Mouse (Mus musculus) olfactory bulb, adult 2 months (tissue): ENCODE data around the gene Tmem107. TPM values are rescaled to one million over a fixed set of nuclear protein-coding genes. Genes with fewer than 3 reads are reported as not detected.
A peak's percentile ranks its signal among the peaks of the same experiment; 100 is the strongest.

Source experiments
- H3K27ac ChIP-seq: fragments of 200-500 bp; 2 replicates; pipeline ENCODE4 v1.5.1; 2012; ENCODE audit warnings: low read depth, low read length; ENCODE audit not compliant: insufficient read depth
- H3K4me1 ChIP-seq: fragments of 200-500 bp; 2 replicates; pipeline ENCODE4 v1.6.1; 2012; ENCODE audit warnings: low read length; ENCODE audit not compliant: control insufficient read depth, insufficient read depth
- H3K4me3 ChIP-seq: fragments of 200-500 bp; 2 replicates; pipeline ENCODE4 v1.5.1; 2012; ENCODE audit warnings: mild to moderate bottlenecking, low read depth, low read length, moderate library complexity; ENCODE audit not compliant: insufficient read depth
- CTCF ChIP-seq: fragments of 200-500 bp; IDR thresholded peaks from 2 replicates; pipeline ENCODE4 v1.5.1; 2012; ENCODE audit warnings: low read depth, mild to moderate bottlenecking, low read length, moderate library complexity; ENCODE audit not compliant: insufficient read depth
- POLR2A ChIP-seq: fragments of 200-500 bp; IDR thresholded peaks from 2 replicates; pipeline ENCODE4 v1.6.1; 2012; ENCODE audit warnings: mild to moderate bottlenecking, low read depth, low read length, moderate library complexity; ENCODE audit not compliant: insufficient read depth
- WGBS: fragments of 180-500 bp; shearing (Covaris S2); methylation state at CpG from one replicate; pipeline ENCODE4 v1.1.7; 2018; 5-methylcytosine and 5-hydroxymethylcytosine counted together
- polyA plus RNA-seq: library from polyadenylated mRNA; stranded (reverse); fragments of >200 nt; gene quantifications from 2 replicates; pipeline ENCODE4 v1.2.4, GENCODE M21; 2012; ENCODE audit warnings: low replicate concordance; ENCODE audit not compliant: missing spikeins, insufficient read depth, insufficient read length

Gene Tmem107
- polyA plus RNA-seq, 1 experiment = not detected

DNA sequence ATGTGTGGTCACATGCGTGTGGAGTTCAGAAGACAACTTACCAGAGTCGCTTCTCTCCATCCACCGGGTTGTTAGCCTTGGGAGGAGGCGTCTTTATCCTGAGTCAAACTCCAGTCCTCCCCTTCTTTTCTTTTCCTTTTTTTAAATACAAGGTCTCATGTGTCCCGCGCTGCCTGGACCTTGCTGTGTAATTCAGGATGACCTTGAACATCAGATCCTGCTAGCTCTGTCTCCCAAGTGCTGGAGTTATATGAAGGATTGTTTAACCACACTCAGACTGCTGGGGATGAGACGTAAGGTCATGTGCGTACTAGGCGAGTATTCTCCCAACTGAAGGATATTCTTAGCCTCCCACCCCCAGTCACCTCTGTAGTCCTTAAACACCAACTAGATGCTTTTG lies 6.7 kb downstream of the Tmem107 start:
- Histone ChIP-seq H3K4me1 (peaks cover 12% of the 10 kb centered on the region), H3K4me3 (no peak overlapping the region), H3K27ac (peak overlapping the region; percentile 29; the same call in 1 of the 2 replicates)
- TF ChIP-seq CTCF = no peak
- no peak for TF ChIP-seq POLR2A
- 66% methylated on average over 9 of the region's 9 CpGs for WGBS

DNA sequence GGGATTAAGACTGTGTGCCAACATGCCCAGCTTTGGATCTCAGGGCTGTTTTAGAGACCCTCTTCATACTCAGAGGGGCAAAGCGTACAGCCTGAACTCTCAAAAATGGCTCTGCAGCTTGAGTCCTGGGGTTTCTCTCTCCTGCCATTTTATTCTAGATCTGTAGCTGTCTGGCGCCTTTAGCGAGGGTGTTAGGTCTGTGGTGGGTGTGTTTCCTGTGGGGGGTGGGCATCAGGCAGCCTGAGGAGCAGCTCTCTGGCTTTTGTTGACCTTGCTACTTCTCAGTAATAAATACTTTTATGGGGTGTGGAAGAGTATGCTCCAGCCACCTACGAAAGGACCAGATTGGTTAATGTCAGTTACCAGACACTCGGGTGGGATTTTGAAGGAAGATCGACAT lies 7.4 kb downstream of the Tmem107 start:
- Histone ChIP-seq H3K4me1 (peaks cover 8% of the 10 kb centered on the region), H3K27ac (no peak overlapping the region), H3K4me3 (no peak overlapping the region)
- WGBS = 85% methylated on average over 6 of the region's 6 CpGs
- no peak for TF ChIP-seq POLR2A
- no peak for TF ChIP-seq CTCF

GRCm38 (mm10) chr11:69078805-69079438 lies 8.3 kb downstream of the Tmem107 start:
- Histone ChIP-seq H3K27ac (no peak overlapping the region), H3K4me3 (no peak overlapping the region), H3K4me1 (peaks cover 8% of the 10 kb centered on the region)
- 58% methylated on average over 5 of the region's 5 CpGs for WGBS
- TF ChIP-seq CTCF (no peak), POLR2A (no peak)

- H3K27ac ChIP-seq = no peak overlapping the region
- H3K4me3 ChIP-seq = no peak overlapping the region
- WGBS = 81% methylated on average over 15 of the region's 15 CpGs
- 0 out of 2 replicates have a peak, but pooled peaks cover 2% of the 10 kb centered on the region for H3K4me1 ChIP-seq
- TF ChIP-seq POLR2A (no peak), CTCF (no peak)
Measured at GRCm38 (mm10) chr11:69080102-69080854, 9.7 kb downstream of the Tmem107 start.

DNA sequence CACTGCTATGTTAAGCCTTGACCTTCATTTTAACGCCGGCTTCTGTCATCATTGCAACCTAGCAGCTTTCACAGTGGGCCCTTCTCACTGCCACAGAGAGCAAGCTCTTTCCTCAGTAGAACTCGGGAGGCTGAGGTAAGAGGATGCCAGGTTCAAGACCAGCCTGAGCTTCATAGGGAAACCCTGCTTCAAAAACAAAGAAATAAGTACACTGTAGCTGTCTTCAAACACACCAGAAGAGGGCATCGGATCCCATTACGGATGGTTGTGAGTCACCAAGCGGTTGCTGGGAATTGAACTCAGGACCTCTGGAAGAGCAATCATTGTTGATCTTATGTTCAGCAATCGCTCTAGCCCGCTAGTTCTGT lies 10.2 kb downstream of the Tmem107 start:
- TF ChIP-seq CTCF = no peak
- TF ChIP-seq POLR2A = no peak
- no peak overlapping the region for H3K27ac ChIP-seq
- WGBS = 88% methylated on average over 8 of the region's 8 CpGs
- no peak overlapping the region for H3K4me3 ChIP-seq
- peaks cover 3% of the 10 kb centered on the region for H3K4me1 ChIP-seq

- TF ChIP-seq POLR2A (no peak), CTCF (no peak)
- 93% methylated on average over 7 of the region's 7 CpGs for WGBS
Measured at GRCm38 (mm10) chr11:69081613-69082012, 11.0 kb downstream of the Tmem107 start.

GRCm38 (mm10) chr11:69085608-69086007 lies 15.0 kb downstream of the Tmem107 start:
- TF ChIP-seq CTCF (no peak), POLR2A (no peak)
- no peak overlapping the region for H3K27ac ChIP-seq
- peaks cover 31% of the 10 kb centered on the region for H3K4me1 ChIP-seq
- 60% methylated on average over 6 of the region's 6 CpGs for WGBS
- no peak overlapping the region for H3K4me3 ChIP-seq

More at GRCm38 (mm10) chr11:69081613-69082012, 11.0 kb downstream of the Tmem107 start:
- no peak overlapping the region for H3K27ac ChIP-seq
- H3K4me3 ChIP-seq = no peak overlapping the region
- H3K4me1 ChIP-seq = peaks cover 10% of the 10 kb centered on the region

DNA sequence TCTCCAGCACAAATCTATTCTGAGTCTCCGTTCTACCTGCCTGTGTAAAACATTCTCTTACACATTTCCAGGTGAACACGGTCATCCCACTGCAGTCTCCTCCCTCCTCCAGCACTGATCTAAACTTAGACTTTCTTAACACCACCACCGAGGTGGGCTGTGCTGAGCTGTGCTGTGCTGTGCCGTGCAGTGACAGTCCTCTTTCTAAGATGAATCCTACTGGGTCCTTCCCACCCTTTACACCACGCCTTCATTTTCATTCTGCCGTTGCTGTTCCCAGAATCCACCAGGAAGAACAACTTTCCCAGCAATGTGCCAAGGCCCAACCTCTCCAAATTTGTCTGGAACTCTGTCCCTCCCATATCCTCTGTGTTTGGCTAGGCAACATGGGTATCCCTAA lies 15.8 kb downstream of the Tmem107 start:
- 34% methylated on average over 6 of the region's 6 CpGs for WGBS
- TF ChIP-seq CTCF (no peak), POLR2A (no peak)
- H3K4me3 ChIP-seq = no peak overlapping the region
- H3K4me1 ChIP-seq = peaks cover 33% of the 10 kb centered on the region
- H3K27ac ChIP-seq = peak overlapping the region; percentile 93

DNA sequence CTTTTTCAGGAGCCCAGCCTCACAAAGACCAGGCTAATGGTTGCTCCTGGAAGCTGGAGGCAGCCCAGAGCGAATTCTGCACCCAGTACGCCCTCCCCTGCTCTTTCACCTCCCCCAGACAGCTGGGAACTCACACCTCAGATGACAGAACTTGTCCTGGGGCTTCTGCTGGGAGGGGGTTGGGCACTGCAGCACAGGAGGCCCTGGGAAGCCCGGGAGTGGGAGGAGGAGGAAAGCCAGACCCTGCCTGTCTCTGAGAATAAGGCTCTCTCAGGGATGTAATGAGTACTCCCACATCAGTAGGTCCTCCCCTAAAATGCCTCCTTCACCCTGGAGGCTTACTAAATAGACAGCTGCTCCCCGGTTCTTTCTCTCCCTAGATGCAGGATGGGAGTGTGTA lies 16.5 kb downstream of the Tmem107 start:
- Histone ChIP-seq H3K4me3 (no peak overlapping the region), H3K4me1 (peaks cover 38% of the 10 kb centered on the region), H3K27ac (peak overlapping the region; percentile 93)
- no peak for TF ChIP-seq CTCF
- no peak for TF ChIP-seq POLR2A
- WGBS = 32% methylated on average over 4 of the region's 4 CpGs

- 74% methylated on average over 2 of the region's 2 CpGs for WGBS
- no peak for TF ChIP-seq CTCF
- TF ChIP-seq POLR2A = no peak
- Histone ChIP-seq H3K4me3 (no peak overlapping the region), H3K27ac (peak overlapping the region; percentile 93), H3K4me1 (peaks cover 38% of the 10 kb centered on the region)
Measured at GRCm38 (mm10) chr11:69087597-69087996, 17.0 kb downstream of the Tmem107 start.
